ENCODE assay signal across 9 mouse cellular contexts in genomic region chr6:54485435-54485901, GRCm38 (mm10). TPM values are rescaled to one million over a fixed set of nuclear protein-coding genes. Genes with fewer than 3 reads are reported as not detected.
DNase-seq lines count a peak whose midpoint lies in the region; ATAC-seq and TF ChIP-seq lines count a peak whose summit lies in the region.
"Had no signal": no experiment of that assay in that cellular context is flagged by ENCODE, and none has a peak within 500 bp of the region (broad histone marks: within the 10 kb centered on the region; RNA-seq: fewer than 3 reads in every experiment).

No protein-coding gene starts in this region.

- TF ChIP-seq CTCF in ES-Bruce4 (IDR thresholded peaks at IDR 0.05; ENCODE audit: low read depth, low read length) = no peak

- ATAC-seq in hindbrain, embryonic 14.5 days (ENCODE audit: low FRiP score) = peak; percentile 67
- peak; percentile 55; the same call in 1 of the 2 replicates for ATAC-seq in midbrain, embryonic 14.5 days (ENCODE audit: low FRiP score, low TSS enrichment)
- ATAC-seq in CD4-positive, CD25-positive, alpha-beta regulatory T cell, adult 4 months = no peak
- no peak for ATAC-seq in erythroid progenitor cell, adult 5-6 weeks (replicated peaks; ENCODE audit: low FRiP score, poor library complexity, severe bottlenecking)

- H3K36me3 ChIP-seq in ES-Bruce4 (ENCODE audit: control insufficient read depth, insufficient read depth, low read length, poor library complexity, severe bottlenecking) = no peaks in the 10 kb centered on the region
- H3K36me3 ChIP-seq in hindbrain, embryonic 14.5 days (replicated peaks; ENCODE audit: control insufficient read depth, insufficient read depth) = peaks cover 14% of the 10 kb centered on the region; the same call in 1 of the 2 replicates
- H3K36me3 ChIP-seq in midbrain, embryonic 14.5 days (ENCODE audit: control insufficient read depth, insufficient read depth, low read length) = no peaks in the 10 kb centered on the region

- TF ChIP-seq POLR2A in ES-Bruce4 (IDR thresholded peaks at IDR 0.05; ENCODE audit: insufficient read depth, low read length) = no peak

- peak overlapping the region; percentile 48 for H3K4me2 ChIP-seq in hindbrain, embryonic 14.5 days (replicated peaks)
- H3K4me2 ChIP-seq in midbrain, embryonic 14.5 days (ENCODE audit: low read length) = peak overlapping the region; percentile 54

- whole genome bisulfite sequencing in hindbrain, embryonic 14.5 days = 5% methylated on average over 23 of the region's 25 CpGs
- WGBS in midbrain, embryonic 14.5 days = 5% methylated on average over 24 of the region's 25 CpGs

- H3K9me3 ChIP-seq in ES-Bruce4 (replicated peaks; ENCODE audit: control insufficient read depth, insufficient read depth, low read length, poor library complexity, severe bottlenecking) = no peaks in the 10 kb centered on the region
- H3K9me3 ChIP-seq in hindbrain, embryonic 14.5 days (ENCODE audit: control insufficient read depth, low read length) = no peaks in the 10 kb centered on the region
- H3K9me3 ChIP-seq in midbrain, embryonic 14.5 days (ENCODE audit: control insufficient read depth, low read length) = no peaks in the 10 kb centered on the region

- H3K4me1 ChIP-seq in ES-Bruce4 (ENCODE audit: control insufficient read depth, insufficient read depth, low read length) = no peaks in the 10 kb centered on the region
- peaks cover 9% of the 10 kb centered on the region; the same call in 1 of the 2 replicates for H3K4me1 ChIP-seq in hindbrain, embryonic 14.5 days (replicated peaks; ENCODE audit: control insufficient read depth, insufficient read depth, low read length)
- 0 out of 2 replicates have a peak, but pooled peaks cover 4% of the 10 kb centered on the region for H3K4me1 ChIP-seq in midbrain, embryonic 14.5 days (ENCODE audit: control insufficient read depth, insufficient read depth, low read length)

- H3K27ac ChIP-seq in ES-Bruce4 (ENCODE audit: insufficient read depth, low read length) = no peak overlapping the region
- no peak overlapping the region for H3K27ac ChIP-seq in hindbrain, embryonic 14.5 days
- H3K27ac ChIP-seq in midbrain, embryonic 14.5 days (replicated peaks; ENCODE audit: low read depth, low read length) = no peak overlapping the region
- H3K27ac ChIP-seq: macrophage had no signal

- H3K27me3 ChIP-seq in ES-Bruce4 (ENCODE audit: control insufficient read depth, insufficient read depth, low read length, poor library complexity, severe bottlenecking) = no peaks in the 10 kb centered on the region
- no peaks in the 10 kb centered on the region for H3K27me3 ChIP-seq in hindbrain, embryonic 14.5 days (ENCODE audit: control insufficient read depth, insufficient read depth, low read length)
- H3K27me3 ChIP-seq in midbrain, embryonic 14.5 days (ENCODE audit: control insufficient read depth, insufficient read depth, low read length) = no peaks in the 10 kb centered on the region

- H3K4me3 ChIP-seq in ES-Bruce4 (ENCODE audit: low read depth, low read length) = peak overlapping the region; percentile 49
- peak overlapping the region; percentile 18 for H3K4me3 ChIP-seq in hindbrain, embryonic 14.5 days (replicated peaks; ENCODE audit: low read length)
- peak overlapping the region; percentile 19; the same call in 1 of the 2 replicates for H3K4me3 ChIP-seq in midbrain, embryonic 14.5 days (replicated peaks; ENCODE audit: low read depth, low read length)

- no peak for TF ChIP-seq EP300 in ES-Bruce4 (IDR thresholded peaks at IDR 0.05; ENCODE audit: insufficient read depth, low read depth, low read length)

- peak overlapping the region; percentile 74 for H3K9ac ChIP-seq in ES-Bruce4 (ENCODE audit: low read depth, poor library complexity, severe bottlenecking)
- 0 out of 2 replicates have a peak overlapping the region, but pooled peaks have one; percentile 44 for H3K9ac ChIP-seq in hindbrain, embryonic 14.5 days
- peak overlapping the region; percentile 39; the same call in 1 of the 2 replicates for H3K9ac ChIP-seq in midbrain, embryonic 14.5 days (replicated peaks; ENCODE audit: low read length)

- peak; percentile 39 for DNase-seq in adrenal gland, postnatal 14 days
- no peak for DNase-seq in adrenal gland, adult 2 months
- DNase-seq in hindbrain, embryonic 14.5 days (ENCODE audit: low spot score) = no peak
- no peak for DNase-seq in midbrain, embryonic 14.5 days
- DNase-seq in spleen, adult 18-20 months = no peak

RNA-seq across cellular contexts. Expression of gene Wipf3, which starts 56.1 kb away (rescaled TPM):
- total RNA-seq in adrenal gland, postnatal 14 days (2021) = 5.0 and 6.6 TPM in 2 replicates
- 1 to 10 TPM; 1.3 to 2.0 TPM for total RNA-seq in adrenal gland, adult 2 months (2021)
- polyA plus RNA-seq in adrenal gland, adult 2 months (2012; rRNA removed) = 0.65 and 0.69 TPM in 2 replicates
- polyA plus RNA-seq in ES-Bruce4 (2011; ENCODE audit: insufficient read depth, insufficient read length, low read depth, missing spikeins) = 18.5 and 20.8 TPM in 2 replicates
- polyA plus RNA-seq in hindbrain, embryonic 14.5 days (2014; fragmentation: Nextera tagmentation; extraction: Ambion mirVana) = 3.3 and 3.5 TPM in 2 replicates
- polyA plus RNA-seq in midbrain, embryonic 14.5 days (2014; fragmentation: Nextera tagmentation; extraction: Ambion mirVana) = 4.8 and 5.0 TPM in 2 replicates
- polyA plus RNA-seq in CD4-positive, CD25-positive, alpha-beta regulatory T cell, adult 4 months (2017; shearing (Covaris generic)) = not detected
- total RNA-seq in erythroid progenitor cell, adult 5-6 weeks (2015; ENCODE audit: low replicate concordance) = not detected in 2 replicates
- not detected in 2 replicates for total RNA-seq in erythroid progenitor cell, adult 5-6 weeks (2017; ENCODE audit: low replicate concordance)
- polyA plus RNA-seq: macrophage had no signal

Comparison
In these comparisons a context has a peak if more than half of its experiments do, and no peak if none do; other contexts are left out.
1. ATAC-seq: peak in hindbrain, embryonic 14.5 days (single experiment) and midbrain, embryonic 14.5 days (single experiment); none in CD4-positive, CD25-positive, alpha-beta regulatory T cell, adult 4 months (single experiment) and erythroid progenitor cell, adult 5-6 weeks (single experiment).
2. Peak in every context shown above with its lines, with median percentiles within 50 percentile points of each other: H3K4me3 ChIP-seq and H3K9ac ChIP-seq.